Mouse (Mus musculus) embryo, embryonic 10 days (tissue): ENCODE measurements at regions not wholly inside any gene's neighbourhood (a gene's known extent, or its start where the extent isn't known, plus 50 kb on each side); places are given as distances from the start of the nearest gene placed in this dataset.

Source experiments
- DNase-seq: peaks from one replicate; pipeline ENCODE4 v3.0.0-alpha.2; 2015; ENCODE audit warnings: low spot score

DNA sequence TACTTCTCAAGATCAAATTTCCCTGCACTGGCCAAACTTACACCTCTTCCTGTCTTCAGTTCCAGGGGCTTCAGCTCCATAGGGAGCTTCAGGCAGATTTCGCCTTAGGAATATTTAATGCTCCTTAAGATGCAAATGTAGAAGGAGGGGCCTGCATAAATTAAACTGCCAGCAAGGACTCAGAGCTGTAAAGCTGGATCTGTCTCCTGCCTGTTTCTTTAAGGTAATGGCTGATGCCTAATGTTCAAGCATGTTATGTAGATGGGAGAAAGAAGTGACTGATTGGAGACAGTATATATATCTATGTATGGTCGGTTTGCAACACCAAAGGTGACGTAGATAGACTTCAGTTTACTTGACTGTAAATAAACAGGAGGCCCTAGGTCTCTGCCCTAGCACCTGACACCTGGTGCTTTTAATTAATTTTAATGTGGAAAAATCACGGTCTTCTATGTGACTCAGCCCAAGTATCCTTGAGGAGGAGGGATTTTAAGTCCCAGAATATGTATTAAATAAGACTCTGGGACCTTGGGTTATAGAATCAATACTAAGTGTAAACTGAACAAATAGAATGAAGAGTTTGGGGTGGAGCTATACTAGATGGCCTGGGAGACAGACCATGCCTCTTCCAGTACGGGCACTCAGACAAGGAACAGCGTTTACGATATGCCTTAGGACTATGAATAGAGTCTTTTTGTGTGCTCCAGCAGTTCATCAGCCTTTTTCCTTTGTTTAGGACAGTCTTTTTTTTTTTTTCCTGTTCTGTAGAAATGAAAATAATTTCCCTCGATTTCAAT is 651.7 kb upstream of the Lmcd1 start:
- DNase-seq = no peak

DNA sequence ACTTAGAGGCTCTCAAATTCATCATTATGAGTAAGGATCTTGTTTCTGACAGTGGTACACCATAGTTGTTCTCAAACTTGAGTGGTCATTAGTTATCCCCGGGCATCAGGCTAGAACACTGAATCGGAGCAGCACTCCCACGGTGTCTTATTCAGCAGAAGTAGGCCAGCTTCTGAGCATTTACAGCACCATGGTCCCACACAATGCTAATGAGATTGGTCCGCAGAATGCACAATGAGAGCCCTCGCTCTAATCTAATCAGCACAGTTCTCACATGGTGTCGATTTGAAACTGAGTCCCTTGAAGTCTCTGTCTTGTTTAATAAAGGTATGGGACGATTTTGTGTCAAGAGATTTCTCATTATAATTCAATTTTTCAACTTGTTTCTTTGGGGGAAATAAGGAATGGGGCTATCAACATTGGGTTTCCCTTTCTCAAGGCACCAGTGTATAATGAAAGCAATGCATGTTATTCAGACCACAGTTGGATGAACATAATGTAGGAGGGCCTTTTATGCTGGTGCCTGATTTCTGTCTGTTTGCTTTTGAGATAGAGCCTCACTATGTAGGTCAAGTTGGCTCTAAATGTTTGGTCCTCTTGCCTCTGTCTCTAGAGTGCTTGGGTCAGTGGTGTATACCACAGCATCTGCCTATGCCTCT is 650.9 kb upstream of the Lmcd1 start:
- DNase-seq = no peak

DNA sequence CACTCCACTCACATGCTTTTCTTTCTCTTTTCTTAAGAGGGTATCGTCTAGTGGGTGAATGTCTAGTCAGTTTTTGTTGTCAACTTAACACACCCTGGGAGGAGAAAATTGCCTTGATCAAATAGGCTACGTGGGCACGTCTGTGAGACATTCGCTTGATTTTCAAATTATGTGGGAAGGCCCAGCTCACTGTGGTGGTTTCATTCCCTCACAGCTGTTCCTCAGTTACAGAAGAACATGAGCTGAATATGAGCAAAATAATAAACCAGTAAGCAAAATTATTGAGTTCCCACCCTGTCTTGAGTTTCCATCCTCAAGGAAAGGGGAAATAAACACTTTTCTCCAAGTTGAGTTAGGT is 650.4 kb upstream of the Lmcd1 start:
- DNase-seq = no peak

DNA sequence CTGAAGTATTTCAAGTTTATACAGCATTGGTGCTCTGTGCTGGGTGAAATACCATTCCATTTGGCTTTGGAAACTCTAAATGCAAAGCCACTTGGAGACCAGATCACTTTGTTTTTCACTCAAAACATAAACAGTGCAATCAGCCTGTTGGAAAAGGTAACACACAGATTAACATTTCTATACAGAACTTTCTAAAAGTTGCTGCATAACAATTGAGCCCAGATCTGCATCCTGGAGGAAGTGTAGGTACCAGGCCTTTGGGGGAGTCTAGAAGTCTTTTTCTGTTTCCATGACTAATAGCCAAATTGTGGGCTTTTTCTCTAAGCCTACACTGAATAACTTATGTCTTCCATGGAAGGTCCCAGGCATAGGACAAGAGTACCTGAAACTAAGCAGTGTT is 648.1 kb upstream of the Lmcd1 start:
- no peak for DNase-seq

DNA sequence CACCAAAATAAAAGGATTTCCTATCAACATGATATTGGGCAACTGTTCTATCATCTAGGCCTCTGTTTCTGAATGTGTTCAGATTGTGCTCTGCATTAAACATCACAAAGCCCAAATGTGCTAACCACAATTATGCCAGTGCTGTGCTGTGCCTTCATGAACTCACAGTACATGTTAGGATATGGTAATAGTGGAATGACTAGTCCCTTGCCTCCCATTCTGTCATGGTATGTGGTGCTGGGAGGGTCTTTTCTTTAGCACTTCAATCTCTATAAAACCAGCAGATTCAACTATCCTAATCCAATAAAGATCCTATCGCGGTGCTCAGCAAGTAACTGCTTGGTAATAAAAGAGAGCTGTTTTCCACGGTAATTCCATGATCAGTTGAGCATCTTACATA is 620.8 kb upstream of the Lmcd1 start:
- no peak for DNase-seq

DNA sequence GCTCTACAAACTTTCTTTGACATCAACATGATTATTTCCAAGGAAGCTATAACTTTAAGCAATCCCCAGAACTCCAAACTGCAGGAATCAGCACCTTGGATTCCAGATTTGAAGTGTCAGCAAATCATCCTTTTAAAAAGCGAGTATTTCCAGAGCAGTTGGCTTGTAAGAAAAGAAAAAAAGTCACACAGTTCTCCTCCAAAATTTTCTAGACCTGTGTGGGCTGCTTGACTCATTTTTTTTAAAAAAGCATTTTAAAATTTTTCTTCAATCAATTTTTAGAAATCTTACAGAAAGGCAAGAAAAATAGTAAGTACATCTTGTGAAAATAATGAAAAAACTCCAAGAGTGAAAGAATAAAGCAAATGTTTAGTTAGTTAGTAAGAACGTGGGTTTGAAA is 613.6 kb upstream of the Lmcd1 start:
- no peak for DNase-seq

DNA sequence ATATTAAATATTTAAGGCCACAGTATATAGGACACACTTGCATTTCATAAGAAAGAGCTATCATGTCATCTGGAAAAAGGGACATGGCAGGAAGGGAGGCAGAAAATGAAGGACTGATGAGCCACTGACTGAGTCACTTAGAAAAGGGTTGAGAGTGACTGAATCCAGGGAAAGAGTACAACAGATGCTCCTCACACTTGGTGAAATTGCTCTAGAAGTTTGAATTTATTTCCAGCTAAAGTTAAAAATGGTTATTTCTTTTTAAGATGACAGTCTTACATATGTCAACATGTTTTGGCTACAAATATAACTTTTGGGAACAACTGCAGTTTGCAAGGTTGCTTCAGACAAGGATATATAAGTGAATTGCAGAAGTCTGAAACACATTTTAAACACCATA is 609.0 kb upstream of the Lmcd1 start:
- no peak for DNase-seq

DNA sequence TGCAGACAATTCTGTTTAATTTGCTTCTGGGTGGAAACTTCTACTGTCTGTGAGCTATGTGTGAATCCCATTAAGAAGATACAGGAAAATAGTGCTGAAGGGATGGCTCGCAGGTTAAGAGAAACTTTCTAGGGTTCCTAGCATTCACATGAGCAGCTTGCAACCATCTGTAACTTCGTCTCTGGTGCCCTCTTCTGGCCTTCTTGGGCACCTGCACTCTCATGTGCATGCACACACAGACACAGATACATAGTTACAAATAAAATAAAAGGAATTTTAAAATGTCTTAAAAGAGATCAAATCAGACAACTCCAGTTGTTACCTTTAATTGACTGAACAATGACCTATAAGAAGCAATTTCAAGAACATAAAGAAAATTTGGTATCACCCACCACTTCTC is 588.6 kb upstream of the Lmcd1 start:
- DNase-seq = no peak

DNA sequence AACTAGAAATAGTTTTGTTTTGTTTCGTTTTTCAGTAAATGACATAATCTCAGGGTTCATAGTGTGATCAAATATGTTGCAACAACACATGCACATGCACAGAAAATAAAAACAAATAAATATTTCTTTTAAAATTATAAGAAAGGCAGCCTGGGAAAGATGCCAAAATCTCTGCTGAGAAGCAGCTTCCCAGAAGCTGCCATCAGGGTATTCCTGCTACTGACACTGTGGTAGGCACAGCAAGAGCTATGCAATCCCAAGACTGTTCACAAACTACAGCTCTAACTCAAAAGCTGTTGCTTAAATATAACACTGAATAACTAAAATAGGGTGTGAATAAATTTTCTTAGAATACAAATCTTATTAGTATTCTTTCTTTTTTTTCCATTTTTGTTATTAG is 570.7 kb upstream of the Lmcd1 start:
- no peak for DNase-seq

DNA sequence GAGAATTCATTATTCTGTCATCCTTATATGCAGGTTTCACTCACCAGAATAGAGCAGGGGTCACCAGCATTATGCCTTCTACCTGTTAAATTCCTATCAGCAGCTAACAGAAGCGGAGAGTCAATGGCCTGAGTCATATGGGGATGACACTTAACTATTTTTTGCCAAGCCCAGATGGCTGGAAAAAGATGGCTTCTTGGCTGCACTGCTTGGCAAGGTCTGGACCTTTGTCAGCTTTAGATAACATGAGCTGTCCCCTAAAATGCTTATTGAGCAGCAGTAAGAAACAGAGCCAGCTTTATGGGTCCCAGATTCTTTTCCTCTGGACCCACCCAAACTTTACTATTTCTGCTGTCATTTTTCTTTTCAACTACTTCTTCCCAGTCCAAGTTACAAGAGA is 565.3 kb upstream of the Lmcd1 start:
- no peak for DNase-seq

DNA sequence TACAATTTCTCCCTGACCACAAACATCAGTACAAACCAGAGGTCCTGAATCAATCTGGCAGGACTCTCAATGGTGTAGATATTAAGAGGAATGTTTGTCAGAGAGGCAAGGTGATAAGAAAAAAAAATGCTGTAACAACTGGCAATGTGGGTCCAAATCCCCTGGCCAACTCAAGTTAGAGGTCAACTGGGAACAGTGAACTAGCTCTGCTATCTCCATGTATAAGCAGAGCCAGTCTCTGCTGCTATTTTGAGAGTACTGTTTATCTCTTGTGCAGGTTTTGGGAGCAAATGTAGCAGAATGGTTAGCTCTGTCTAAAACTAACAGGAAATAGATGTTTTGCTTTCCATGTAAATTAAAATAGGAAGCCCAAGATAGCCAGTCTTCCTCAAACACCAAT is 547.6 kb upstream of the Lmcd1 start:
- no peak for DNase-seq

DNA sequence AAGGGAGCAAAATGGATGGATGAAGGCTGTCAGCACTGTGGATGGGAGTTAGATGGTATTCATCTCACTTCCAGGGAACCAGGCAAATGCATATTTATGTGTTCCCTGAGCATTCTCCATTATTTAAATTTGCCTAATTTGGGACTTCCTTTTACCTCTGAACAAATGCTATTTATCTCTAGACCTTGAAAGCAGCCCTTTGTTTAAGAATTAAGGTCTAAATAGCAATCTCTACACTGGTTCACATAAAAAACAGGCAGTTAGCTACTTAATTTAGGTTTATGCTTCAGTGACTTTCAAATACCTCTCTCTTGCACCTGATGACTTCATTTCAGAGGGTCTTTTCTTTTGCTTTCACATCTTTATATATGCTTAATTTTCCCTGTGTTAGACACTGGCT is 543.2 kb upstream of the Lmcd1 start:
- no peak for DNase-seq

DNA sequence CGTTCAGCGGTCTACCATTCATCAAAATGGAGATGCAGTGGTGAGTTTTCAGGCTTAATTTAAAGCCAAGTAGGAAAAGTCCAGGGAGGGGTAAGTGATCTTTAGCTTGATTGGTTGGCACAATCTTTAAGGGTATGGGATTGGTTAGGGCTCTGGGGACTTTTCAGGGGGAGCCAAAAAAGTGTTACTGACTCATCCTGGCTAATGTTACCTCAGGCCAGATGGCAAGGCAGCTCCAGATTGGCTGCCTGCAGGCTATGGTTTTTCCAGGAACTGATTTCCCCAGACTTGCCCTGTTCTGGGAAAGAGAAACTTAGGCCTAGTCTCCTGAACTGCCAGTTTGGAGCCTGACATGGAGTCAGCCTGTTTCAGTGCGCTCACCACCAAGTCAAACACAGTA is 539.6 kb upstream of the Lmcd1 start:
- DNase-seq = no peak

DNA sequence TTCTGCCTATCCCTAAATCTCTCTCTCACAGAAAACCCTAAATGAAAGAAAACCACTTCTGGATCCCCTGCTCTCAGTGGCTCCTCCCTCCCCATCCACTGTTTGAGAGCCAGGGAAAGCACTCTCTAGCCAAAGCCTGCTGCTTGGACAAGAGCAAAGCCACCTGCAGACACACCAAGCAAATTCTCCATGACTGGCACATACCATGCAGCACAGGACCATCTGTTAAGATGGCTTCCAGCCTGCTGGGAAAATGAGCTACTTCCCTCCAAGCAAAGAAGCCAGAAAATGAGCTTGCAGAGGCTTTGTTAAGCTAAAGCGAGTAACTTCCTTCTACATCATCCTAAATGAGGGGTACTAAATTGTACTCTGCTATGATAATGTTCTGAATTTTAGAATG is 534.6 kb upstream of the Lmcd1 start:
- no peak for DNase-seq

DNA sequence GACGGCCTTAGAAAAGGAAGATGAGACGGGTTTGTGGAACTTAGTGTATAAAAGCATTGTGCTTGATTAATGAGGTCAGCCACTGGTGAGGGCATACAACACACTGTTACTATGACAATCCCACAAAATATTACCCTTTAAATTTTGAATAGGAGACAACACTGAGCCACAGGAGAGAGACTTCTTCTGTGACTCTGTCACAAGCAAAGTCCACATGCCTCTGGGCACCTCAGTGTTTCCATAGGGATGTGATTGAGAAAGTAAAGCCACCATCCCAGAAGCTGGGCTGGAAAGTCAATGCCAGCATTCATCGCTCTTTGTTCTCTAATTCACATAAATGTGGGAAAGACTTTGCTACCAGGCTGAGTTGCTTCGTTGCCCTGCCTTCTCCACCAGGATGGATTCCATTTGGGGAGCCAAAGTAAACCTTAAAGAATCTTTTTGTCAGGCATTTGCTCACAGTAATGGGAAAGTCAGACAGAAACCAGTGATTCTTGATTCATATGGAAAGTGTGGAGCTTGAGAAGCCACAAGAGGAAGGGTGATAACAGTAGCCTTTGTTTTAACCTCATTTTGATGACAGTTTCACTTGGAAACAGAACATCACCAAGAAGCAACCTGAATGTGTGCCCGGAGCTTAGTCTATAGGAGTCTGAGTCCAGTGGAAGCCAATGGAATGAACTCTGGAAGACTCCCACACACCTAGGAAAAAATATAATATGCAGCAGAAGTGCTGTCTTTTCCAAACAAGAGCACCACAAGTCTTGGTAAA is 491.7 kb upstream of the Lmcd1 start:
- DNase-seq = peak; percentile 18

DNA sequence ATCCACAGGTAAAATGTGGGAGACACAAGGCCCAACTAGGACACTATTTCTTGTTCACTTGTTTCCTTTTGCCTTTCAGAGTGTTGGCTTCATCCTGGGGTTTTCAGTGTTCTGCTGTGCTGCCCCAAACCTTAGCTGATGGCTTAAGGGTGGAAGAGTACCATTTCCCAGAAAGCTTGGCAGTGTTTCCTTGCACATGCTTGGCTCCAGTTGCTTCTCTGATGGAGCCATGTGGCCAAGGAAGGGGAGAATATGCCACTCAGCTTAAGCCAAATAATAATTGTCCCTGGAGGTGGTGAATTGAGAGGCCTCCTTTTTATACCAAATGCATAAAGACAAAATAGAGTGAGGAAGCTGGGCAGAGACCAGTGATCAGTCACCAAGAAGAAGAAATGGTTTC is 464.9 kb upstream of the Lmcd1 start:
- no peak for DNase-seq

DNA sequence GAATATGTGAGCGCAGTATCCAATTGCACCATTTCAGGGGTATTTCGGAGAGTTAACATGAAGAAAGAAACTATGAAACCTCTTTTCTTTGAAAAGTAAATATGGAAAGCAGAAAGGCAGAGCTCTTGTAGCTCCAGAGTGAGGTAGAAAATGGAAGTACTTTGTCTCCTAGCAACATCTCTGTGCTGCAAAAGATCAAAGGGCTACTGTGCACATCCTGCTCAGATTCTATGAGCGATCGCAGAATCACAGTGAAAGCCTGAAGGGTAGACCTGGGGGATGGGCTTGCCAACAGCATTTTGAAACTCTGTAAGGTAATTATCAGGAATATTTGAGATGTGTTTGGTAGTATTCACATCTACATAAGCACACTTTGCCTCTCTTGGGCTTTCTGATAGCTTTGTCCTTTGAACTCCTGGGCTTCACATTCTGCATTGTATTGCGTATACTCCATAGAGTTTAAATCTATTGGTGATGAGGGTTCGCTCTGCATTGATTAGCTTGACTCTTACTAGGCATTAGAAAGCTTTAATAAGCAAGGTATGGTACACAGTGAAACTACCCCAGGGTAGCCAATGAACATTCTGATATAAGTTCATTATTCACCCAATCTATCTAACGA is 459.5 kb upstream of the Lmcd1 start:
- DNase-seq = peak; percentile 3

DNA sequence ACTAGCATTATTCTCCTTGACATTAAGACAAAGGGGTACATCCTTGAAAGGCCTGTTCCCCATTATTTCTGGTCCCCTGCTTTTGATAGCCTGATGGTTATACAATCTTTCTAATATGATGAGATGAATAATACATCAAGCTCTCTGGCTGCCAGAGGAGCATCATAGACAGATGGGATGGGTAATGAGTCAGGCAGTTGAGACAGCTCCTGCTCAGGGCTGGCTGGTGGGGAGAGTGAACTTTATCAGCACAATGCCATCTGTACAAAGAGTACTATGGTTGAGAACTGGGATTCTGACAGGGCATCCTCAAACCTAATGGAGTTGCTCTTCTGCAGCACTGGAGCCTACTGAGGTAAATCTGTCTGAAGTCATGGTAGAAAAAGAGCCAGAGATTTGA is 458.4 kb upstream of the Lmcd1 start:
- no peak for DNase-seq

DNA sequence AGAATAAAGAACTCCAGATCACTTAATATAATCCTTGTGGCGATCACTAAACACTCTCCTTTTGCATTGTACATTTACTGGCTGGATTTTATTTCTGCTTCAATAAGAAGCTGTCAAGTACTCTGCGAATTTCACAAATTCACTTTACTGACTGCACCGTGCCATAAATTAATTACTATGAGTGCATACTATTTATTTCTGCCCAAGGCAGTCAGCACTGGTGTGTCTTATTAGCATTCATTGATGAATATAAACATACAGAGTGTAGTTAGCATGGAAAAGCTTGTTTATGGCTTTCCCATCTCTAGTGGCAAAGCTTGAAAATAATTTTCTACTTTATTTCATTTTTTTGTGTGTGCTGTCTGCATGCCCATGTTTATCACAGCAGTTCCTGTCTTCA is 453.3 kb upstream of the Lmcd1 start:
- DNase-seq = no peak

DNA sequence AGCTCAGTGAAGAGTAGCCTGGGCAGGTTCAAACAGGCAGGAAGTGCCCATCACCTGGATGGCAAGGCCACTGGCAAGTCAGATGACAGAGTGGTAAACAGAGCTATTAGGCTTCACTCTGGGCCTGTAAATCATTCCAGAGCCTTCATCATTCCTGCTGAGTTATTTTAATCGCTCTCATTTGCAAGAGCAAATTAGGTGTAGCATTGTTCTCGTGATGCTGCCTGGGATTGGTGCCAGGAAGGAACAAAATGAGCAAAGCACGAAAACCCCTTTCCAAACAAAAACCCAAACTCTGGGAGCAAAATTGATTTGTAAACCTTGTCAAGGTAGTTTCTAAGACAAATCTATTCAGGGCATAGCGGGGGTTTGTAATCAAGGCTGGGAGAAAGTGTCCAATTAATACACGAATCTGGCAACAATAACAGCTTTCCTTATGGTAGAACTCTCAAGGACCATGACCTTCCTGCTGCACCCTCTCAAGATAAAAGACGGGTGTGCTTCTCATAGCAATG is 429.2 kb upstream of the Lmcd1 start:
- DNase-seq = no peak

DNA sequence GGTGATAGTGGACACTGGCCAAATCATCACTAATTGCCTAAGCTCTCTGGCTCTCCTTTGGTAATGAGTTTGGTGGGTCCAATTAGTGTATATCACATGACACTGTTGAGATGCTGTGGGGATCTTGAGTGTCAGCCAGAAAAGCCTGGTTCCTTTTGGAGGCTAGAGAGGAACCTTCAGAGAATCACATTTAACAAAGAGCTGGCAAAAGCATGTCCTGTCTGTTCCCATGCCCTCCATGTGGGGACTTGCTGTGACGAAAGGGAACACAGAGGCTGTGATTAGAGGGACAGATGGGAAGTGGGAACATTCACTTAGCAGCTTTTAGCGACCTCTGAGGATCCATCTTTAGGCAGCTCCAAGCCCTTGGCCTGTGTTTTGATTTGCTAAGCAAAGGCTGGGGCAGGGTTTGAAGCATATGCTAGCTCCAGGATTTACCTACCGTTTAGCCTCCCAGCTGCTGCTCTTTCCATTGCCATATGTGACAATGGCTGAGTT is 407.4 kb upstream of the Lmcd1 start:
- no peak for DNase-seq

DNA sequence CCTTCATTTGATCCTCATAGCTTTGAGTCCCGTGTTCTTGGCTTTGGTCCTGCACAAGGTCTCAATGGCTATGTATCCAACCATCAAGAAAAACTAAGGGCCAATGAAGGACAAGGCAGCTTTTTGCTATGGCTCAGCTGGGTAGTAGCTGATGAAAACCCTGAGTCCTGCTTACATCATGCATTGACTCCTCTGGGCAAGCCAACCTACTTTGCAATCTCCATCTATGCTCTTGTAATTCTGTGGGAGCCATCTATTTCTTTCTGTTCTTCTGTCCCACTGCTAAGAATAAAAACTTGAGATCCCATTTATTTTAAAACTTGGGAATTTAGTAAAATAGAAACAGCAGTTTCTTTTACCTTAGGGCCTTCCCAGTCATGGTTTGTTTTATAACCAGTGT is 391.0 kb upstream of the Lmcd1 start:
- no peak for DNase-seq

DNA sequence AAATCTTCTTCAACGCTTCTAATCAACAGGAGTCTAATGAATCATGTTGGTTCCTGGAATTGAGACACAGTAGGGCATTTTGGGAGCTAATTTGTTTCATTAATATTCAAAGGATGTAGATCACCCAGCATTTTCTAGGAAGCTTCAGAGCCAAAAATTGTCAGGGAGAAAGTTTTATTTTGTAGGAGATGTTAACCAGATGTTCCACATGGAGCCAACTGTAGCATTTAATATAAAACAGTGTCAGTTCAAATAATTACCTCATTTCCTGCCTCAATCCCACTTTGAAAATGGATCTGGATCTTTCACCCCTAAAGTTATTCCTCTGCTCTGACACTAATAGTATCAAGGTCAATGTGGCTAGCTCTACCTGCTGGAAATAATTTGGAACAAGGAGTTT is 389.6 kb upstream of the Lmcd1 start:
- no peak for DNase-seq
